Mouse (Mus musculus) midbrain, embryonic 10.5 days (tissue): ENCODE results near the gene Gtf2h3. TPM values are rescaled to one million over a fixed set of nuclear protein-coding genes. Genes with fewer than 3 reads are reported as not detected.
"Not testable (repeated sequence)": the region's sequence is repeated elsewhere in the genome, so short reads cannot be mapped to it uniquely, and the experiment has no call there.

Experiments
- DNase-seq: peaks from one replicate; pipeline ENCODE4 v3.0.0-alpha.2; 2017; ENCODE audit warnings: low spot score
- H3K27ac ChIP-seq: fragments of 300-500 bp; sonication (generic); replicated peaks from 2 replicates; pipeline ENCODE4 v1.5.1; 2016; ENCODE audit warnings: mild to moderate bottlenecking
- H3K27me3 ChIP-seq: fragments of 300-500 bp; sonication (generic); 2 replicates; pipeline ENCODE4 v1.6.1; 2016; ENCODE audit warnings: low read depth, mild to moderate bottlenecking; ENCODE audit not compliant: poor library complexity, severe bottlenecking
- H3K36me3 ChIP-seq: fragments of 300-500 bp; sonication (generic); 2 replicates; pipeline ENCODE4 v1.6.1; 2016; ENCODE audit warnings: mild to moderate bottlenecking, moderate library complexity
- H3K4me1 ChIP-seq: fragments of 300-500 bp; sonication (generic); 2 replicates; pipeline ENCODE4 v1.6.1; 2016
- H3K4me3 ChIP-seq: fragments of 300-500 bp; sonication (generic); 2 replicates; pipeline ENCODE4 v1.5.1; 2016; ENCODE audit warnings: mild to moderate bottlenecking, moderate library complexity
- H3K9me3 ChIP-seq: fragments of 300-500 bp; sonication (generic); replicated peaks from 2 replicates; pipeline ENCODE4 v1.6.1; 2016; ENCODE audit warnings: mild to moderate bottlenecking
- WGBS: fragments of 180-500 bp; shearing (Covaris S2); methylation state at CpG from one replicate; pipeline ENCODE4 v1.1.7; 2016; 5-methylcytosine and 5-hydroxymethylcytosine counted together
- polyA plus RNA-seq: library from polyadenylated mRNA; unstranded; fragments of >200 nt; fragmentation: Nextera tagmentation; extraction: Ambion mirVana; gene quantifications from 2 replicates; pipeline ENCODE4 v1.2.1, GENCODE M21; 2016

The Gtf2h3 gene
- polyA plus RNA-seq, 1 experiment from 2014 or later, result 96.4 TPM

DNA sequence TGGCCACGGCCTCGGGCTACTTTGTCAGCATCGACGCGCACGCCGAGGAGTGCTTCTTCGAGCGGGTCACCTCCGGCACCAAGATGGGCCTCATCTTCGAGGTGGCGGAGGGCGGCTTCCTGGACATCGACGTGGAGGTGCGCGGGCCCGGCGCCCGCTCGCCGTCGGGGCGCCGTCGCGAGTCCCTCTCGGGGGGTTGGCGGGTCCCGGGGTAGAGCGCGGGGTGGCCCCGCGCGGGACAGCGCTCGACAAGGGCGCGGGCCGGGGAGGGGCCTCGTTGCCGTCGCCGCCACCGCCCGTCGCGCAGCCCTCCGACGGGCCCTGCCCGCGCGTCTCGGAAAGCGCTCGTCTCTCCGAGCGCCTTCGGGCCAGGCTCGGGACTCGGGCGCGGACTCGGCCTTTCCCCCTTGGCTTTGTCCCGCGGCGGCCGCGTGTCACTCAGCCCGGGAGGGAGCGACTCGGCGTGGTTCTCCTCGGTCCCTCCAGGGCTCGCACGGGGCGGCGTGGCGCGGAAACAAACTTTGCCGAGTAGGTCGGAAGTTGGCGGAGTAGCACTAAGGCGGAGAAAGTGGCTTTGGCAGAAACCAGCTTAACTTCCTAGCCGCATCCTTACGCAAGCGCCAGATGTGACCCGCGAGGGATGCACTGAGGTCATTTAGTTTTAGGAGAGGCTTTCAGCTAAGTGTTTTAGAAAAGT lies 37.9 kb upstream of the Gtf2h3 start:
- Histone ChIP-seq H3K36me3 (peaks cover 39% of the 10 kb centered on the region), H3K9me3 (no peaks in the 10 kb centered on the region), H3K4me1 (peaks cover 20% of the 10 kb centered on the region), H3K27me3 (no peaks in the 10 kb centered on the region), H3K27ac (peak overlapping the region; percentile 90), H3K4me3 (peak overlapping the region; percentile 98)
- DNase-seq, result peak; percentile 62
- WGBS, result under 1% methylated on average over 75 of the region's 89 CpGs

DNA sequence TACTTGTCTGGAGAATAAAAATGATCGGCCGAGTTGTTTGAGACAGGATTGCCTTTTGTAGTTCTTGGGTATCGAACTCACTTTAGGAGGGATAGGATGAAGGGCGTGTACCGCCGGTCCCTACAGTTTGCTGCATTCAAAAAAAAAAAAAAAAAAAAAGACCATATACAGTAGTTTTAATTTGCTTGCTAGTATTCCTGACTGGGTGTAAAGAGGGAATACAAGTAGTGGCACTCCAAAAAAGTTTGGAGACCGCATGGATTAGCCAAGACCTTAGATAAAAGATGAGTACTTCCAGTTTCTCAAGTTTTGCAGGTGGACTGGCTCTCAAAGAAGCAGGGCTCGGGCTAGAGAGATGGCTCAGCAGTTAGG lies 37.4 kb upstream of the Gtf2h3 start:
- Histone ChIP-seq H3K4me3 (peak overlapping the region; percentile 98), H3K4me1 (peaks cover 18% of the 10 kb centered on the region), H3K27ac (peak overlapping the region; percentile 90), H3K27me3 (no peaks in the 10 kb centered on the region), H3K9me3 (no peaks in the 10 kb centered on the region), H3K36me3 (peaks cover 44% of the 10 kb centered on the region)
- WGBS, result 15% methylated on average over 8 of the region's 8 CpGs
- DNase-seq, result no peak

DNA sequence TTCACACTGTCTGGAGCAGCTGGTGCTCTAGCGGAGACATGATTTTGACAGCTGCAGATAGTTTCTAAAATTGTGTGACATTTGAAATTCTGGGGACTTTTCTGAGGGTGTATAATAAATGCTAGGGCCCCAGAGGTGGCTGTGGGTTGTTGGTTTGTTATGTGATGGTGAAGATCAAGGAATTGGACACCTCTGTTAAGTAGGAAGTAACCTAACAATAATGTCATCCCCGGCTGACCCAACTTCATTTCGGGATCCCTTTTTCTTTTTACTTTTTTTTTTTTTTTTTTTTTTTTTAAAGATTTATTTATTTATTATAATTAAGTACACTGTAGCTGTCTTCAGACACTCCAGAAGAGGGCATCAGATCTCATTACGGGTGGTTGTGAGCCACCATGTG lies 28.2 kb upstream of the Gtf2h3 start:
- not testable (repeated sequence) for H3K9me3 ChIP-seq, H3K27ac ChIP-seq, H3K4me3 ChIP-seq, DNase-seq, H3K27me3 ChIP-seq
- H3K36me3 ChIP-seq, result peaks cover 54% of the 10 kb centered on the region
- 86% methylated on average over 4 of the region's 4 CpGs for WGBS
- H3K4me1 ChIP-seq, result peaks cover 17% of the 10 kb centered on the region

DNA sequence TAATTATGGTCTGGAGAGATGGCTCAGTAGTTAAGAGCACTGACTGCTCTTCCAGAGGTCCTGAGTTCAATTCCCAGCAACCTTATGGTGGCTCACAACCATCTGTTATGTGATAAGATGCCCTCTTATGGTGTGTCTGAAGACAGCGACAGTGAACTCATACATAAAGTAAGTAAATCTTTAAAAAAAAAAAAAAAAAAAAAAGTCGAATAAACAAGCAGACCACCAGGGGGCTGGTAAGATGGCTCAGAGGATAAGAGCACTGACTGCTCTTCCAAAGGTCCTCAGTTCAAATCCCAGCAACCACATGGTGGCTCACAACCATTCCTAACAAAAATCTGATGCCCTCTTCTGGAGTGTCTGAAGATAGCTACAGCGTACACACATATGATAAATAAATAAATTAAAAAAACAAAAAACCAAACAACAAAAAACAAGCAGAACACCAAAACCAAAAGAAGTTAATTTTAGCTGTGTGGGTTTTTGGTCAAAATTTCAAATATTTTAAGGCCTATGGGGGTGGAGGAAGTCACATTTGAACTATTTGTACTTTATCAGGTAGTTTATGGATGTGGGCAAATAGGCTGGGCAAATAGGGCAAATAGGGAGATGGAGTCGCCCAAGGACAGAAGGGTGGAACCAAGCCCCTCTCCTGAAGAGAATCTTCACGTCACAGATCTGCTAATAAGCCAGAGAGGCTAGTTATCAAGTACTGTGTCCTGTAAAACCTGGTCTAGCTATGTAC lies 27.4 kb upstream of the Gtf2h3 start:
- H3K27me3 ChIP-seq, DNase-seq, H3K9me3 ChIP-seq: not testable (repeated sequence)
- H3K27ac ChIP-seq, result peak overlapping the region; percentile 83
- peaks cover 17% of the 10 kb centered on the region for H3K4me1 ChIP-seq
- peaks cover 54% of the 10 kb centered on the region for H3K36me3 ChIP-seq
- H3K4me3 ChIP-seq, result peak overlapping the region; percentile 74
- 30% methylated on average over 5 of the region's 5 CpGs for WGBS

DNA sequence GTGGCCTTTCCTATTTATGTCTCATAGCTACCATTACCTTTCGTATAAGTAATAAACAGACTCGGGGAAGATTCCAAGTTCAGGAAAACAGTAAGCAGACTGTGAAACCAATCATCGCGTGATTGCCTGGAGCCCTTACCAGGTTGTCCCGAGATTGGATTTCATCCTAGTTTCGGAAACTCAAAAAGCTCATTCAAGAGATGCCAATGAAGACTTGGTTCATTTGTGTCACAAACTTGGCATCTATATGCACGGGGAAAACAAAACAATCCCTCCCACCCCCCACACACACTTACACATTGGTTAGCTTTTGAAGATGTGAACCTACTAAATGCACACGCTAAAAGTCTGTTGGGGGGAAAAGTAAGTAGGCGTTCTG lies 26.9 kb upstream of the Gtf2h3 start:
- Histone ChIP-seq H3K9me3 (no peaks in the 10 kb centered on the region), H3K36me3 (peaks cover 54% of the 10 kb centered on the region), H3K4me3 (peak overlapping the region; percentile 74), H3K27ac (peak overlapping the region; percentile 83), H3K27me3 (no peaks in the 10 kb centered on the region), H3K4me1 (peaks cover 17% of the 10 kb centered on the region)
- DNase-seq, result no peak
- WGBS, result 13% methylated on average over 9 of the region's 9 CpGs

DNA sequence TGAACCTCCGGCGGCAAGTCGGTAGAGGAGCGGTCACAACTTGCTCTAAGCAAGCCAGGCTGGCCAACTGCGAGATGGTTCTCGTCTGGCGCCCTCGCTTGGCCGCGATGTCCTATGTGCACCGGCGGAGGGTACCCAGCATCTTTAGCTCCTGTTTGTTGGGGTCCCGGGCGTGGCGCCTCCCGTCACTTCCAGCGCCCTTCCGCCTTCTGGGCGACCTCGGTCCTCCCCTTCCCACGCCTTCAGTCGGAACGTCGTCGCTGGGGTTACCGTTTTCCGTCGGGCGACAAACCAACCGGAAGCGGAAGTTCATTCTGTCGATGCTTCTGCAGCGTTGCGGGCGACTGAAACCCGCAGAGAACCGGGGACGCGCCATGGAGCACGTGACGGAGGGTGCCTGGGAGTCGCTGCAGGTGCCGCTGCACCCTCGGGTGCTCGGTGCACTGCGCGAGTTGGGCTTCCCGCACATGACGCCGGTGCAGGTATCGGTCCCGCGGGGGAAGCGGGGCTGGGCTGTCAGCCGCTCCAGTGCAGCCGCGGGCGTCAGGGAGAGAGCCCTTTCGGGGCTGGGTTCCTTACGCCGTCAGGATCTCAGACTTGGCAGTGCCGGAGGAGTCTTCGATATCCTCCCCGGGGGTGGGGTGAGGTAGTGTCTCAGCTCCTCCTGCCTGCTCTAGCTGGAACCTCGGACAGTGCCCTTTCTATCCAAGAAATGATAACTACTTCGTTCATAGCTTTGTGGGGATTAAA lies 26.2 kb upstream of the Gtf2h3 start, which contains the start of gene Ddx55:
TSS of gene Ddx55 (plus strand) at position 307 of the 750 bp plus-strand sequence.
- H3K27ac ChIP-seq, result peak within 1 kb of the TSS; percentile 83
- H3K36me3 ChIP-seq, result peaks cover 54% of the 10 kb centered on the region
- under 1% methylated on average over 66 of the region's 66 CpGs for WGBS
- no peaks in the 10 kb centered on the region for H3K27me3 ChIP-seq
- H3K4me3 ChIP-seq, result peak within 1 kb of the TSS; percentile 74
- peaks cover 17% of the 10 kb centered on the region for H3K4me1 ChIP-seq
- no peaks in the 10 kb centered on the region for H3K9me3 ChIP-seq
- DNase-seq, result peak; percentile 92

DNA sequence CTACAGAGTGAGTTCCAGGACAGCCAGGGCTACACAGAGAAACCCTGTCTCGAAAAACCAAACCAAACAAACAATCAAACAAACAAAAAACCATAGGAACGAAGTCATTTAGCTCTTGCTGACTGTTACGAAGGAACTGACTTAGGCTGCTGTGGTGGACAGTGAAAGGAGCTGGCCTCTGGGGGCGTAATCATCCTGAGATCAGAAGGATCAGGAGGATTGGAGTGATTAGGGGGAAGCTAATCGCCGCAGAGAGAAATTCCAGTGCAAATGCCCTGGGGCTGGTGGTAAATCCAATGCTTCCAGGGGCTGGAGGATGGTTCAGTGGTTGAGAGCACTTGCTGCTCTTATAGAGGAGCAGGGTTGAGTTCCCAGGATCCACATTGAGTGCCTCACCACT lies 25.3 kb upstream of the Gtf2h3 start:
- H3K27me3 ChIP-seq, result no peaks in the 10 kb centered on the region
- peak overlapping the region; percentile 74 for H3K4me3 ChIP-seq
- 81% methylated on average over 6 of the region's 6 CpGs for WGBS
- no peak for DNase-seq
- peaks cover 17% of the 10 kb centered on the region for H3K4me1 ChIP-seq
- no peaks in the 10 kb centered on the region for H3K9me3 ChIP-seq
- no peak overlapping the region for H3K27ac ChIP-seq
- peaks cover 54% of the 10 kb centered on the region for H3K36me3 ChIP-seq

DNA sequence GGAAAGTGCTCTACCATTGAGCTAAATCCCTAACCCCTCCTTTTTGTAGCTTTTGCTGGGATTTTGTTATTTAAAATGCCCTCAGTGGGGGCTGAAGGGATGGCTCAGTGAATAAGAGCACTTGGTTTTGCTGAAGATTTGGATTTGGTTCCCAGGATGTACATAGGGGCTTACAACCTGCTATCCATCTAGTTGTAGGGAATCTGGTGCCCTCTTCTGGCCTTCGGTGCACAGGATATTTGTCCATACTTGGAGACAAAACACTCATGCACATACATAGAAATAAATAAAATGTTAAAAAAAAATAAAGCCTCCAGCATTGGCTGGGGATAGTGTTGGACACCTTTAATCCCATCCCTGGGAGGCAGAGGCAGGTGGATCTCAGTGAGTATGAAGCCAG lies 23.8 kb upstream of the Gtf2h3 start:
- H3K27me3 ChIP-seq, result no peaks in the 10 kb centered on the region
- H3K4me3 ChIP-seq, result no peak overlapping the region
- DNase-seq, result no peak
- H3K4me1 ChIP-seq, result peaks cover 17% of the 10 kb centered on the region
- no peaks in the 10 kb centered on the region for H3K9me3 ChIP-seq
- 88% methylated on average over 1 of the region's 1 CpGs for WGBS
- no peak overlapping the region for H3K27ac ChIP-seq
- peaks cover 64% of the 10 kb centered on the region for H3K36me3 ChIP-seq

DNA sequence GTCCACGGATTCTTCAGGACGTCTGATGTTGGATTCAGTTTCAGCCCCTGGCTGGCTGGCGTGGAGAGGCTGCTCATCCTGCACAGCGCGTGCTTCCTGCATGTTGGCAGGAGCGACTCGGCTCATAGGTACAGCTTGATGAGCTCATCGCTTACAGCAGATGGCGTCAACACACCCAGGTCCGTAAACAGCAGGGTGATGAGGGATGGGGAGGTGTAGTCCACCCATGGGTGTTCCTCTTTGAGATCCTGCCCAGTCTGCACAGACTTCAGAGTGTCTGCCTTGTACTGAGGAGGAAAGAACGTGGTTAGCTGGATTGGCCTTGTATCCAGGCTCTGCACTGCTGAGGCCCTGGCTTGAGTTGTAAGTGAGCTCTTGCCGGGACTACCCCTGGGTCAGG lies 7.9 kb upstream of the Gtf2h3 start:
- Histone ChIP-seq H3K36me3 (peaks cover 100% of the 10 kb centered on the region), H3K4me3 (no peak overlapping the region), H3K4me1 (no peaks in the 10 kb centered on the region), H3K27me3 (no peaks in the 10 kb centered on the region), H3K9me3 (no peaks in the 10 kb centered on the region), H3K27ac (no peak overlapping the region)
- no peak for DNase-seq
- WGBS, result 87% methylated on average over 12 of the region's 12 CpGs

DNA sequence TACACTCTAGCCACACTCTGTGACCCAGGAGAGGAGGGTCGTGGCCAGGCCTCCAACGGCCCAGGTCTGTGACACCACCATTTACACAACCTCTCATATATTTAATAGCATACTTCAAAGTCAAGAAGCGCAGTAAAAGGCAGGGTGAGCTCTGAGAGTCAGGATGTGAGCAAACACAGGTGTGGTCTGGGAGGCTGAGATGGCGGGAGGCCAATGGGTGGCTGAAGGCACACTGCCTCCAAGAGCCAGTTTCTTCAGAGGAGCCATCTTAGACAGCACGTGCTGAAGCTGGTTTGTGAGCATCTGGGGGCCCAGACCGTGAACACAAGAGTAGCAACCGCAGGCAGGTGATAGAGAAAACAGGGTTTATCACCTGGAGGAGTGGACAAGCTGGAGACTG lies 3.5 kb upstream of the Gtf2h3 start:
- peaks cover 72% of the 10 kb centered on the region for H3K36me3 ChIP-seq
- no peak for DNase-seq
- no peaks in the 10 kb centered on the region for H3K9me3 ChIP-seq
- H3K4me1 ChIP-seq, result peaks cover 22% of the 10 kb centered on the region
- no peak overlapping the region for H3K27ac ChIP-seq
- 94% methylated on average over 7 of the region's 7 CpGs for WGBS
- H3K27me3 ChIP-seq, result no peaks in the 10 kb centered on the region
- no peak overlapping the region for H3K4me3 ChIP-seq

DNA sequence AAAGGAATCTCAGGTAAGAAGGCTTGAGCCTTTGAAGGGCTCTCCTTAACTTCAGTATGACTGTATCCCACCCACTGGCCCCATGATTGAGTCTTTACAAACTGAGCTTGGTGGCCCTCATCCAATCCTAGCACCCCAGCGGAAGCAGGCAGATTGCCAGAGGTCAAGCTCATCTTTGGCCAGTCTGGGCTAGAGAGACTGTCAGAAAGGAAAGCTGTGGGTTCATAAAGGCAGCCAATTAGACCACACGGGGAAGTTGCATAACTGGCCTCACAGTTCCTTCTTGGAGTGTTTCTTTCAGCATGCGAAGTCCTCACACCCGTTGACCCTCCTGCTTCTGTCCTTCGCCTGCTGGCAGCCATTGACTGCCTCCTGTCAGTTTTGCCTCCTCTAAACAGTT lies 3.6 kb downstream of the Gtf2h3 start:
- H3K9me3 ChIP-seq, result no peaks in the 10 kb centered on the region
- no peaks in the 10 kb centered on the region for H3K27me3 ChIP-seq
- WGBS, result 92% methylated on average over 5 of the region's 5 CpGs
- H3K4me1 ChIP-seq, result peaks cover 24% of the 10 kb centered on the region
- H3K36me3 ChIP-seq, result peaks cover 56% of the 10 kb centered on the region
- H3K4me3 ChIP-seq, result no peak overlapping the region
- no peak overlapping the region for H3K27ac ChIP-seq
- no peak for DNase-seq

DNA sequence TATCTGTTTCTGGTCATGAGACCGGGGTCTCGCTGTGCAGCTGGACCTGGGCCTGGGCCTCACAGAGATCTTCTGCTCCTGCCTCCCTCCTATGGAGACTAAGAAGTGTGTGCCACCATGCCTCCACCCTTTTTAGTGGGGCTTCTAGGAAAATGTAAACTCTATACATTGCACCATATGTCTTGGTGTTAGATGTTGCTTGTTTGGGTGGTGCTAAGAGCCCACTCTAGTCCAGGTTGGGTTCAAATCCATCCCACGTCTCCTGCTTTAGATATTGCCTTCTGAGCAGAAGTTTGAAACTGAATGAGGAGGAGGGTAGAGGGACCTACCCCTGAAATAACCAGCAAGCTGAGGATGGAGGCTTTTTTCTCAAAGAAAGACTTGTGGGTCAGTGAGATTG lies 13.8 kb downstream of the Gtf2h3 start:
- Histone ChIP-seq H3K36me3 (peaks cover 91% of the 10 kb centered on the region), H3K9me3 (no peaks in the 10 kb centered on the region), H3K4me1 (no peaks in the 10 kb centered on the region), H3K4me3 (no peak overlapping the region), H3K27me3 (no peaks in the 10 kb centered on the region), H3K27ac (no peak overlapping the region)
- WGBS, result 95% methylated on average over 3 of the region's 3 CpGs
- no peak for DNase-seq
